Mouse (Mus musculus) spleen, adult 12 weeks (tissue): Measurements from ENCODE around the gene Vps25.
A peak's percentile ranks its signal among the peaks of the same experiment; 100 is the strongest.

Source experiments
- DNase-seq: peaks from one replicate; pipeline ENCODE4 v3.0.0; 2022; ENCODE audit warnings: low spot score

The Vps25 gene

GRCm38 (mm10) chr11:101253613-101254389 lies at the start of gene Vps25:
Gene Vps25 (plus strand): TSS chr11:101253707.
- DNase-seq: peak; percentile 77

GRCm38 (mm10) chr11:101211970-101212369 lies 41.5 kb upstream of the Vps25 start:
- DNase-seq: peak; percentile 7

GRCm38 (mm10) chr11:101216936-101217335 lies 36.6 kb upstream of the Vps25 start:
- no peak for DNase-seq

GRCm38 (mm10) chr11:101218436-101219055 lies 35.0 kb upstream of the Vps25 start:
- DNase-seq: no peak

GRCm38 (mm10) chr11:101220853-101221252 lies 32.7 kb upstream of the Vps25 start:
- no peak for DNase-seq

GRCm38 (mm10) chr11:101221306-101221986 lies 32.1 kb upstream of the Vps25 start:
- no peak for DNase-seq

GRCm38 (mm10) chr11:101224337-101224736 lies 29.2 kb upstream of the Vps25 start:
- DNase-seq: no peak

GRCm38 (mm10) chr11:101225331-101226064 lies 28.0 kb upstream of the Vps25 start:
- no peak for DNase-seq

- peak; percentile 91 for DNase-seq
Observed at GRCm38 (mm10) chr11:101226065-101226701, 27.3 kb upstream of the Vps25 start, which contains the start of gene Ezh1. Gene Ezh1 (minus strand): TSS chr11:101226463.

GRCm38 (mm10) chr11:101229361-101229900 lies 24.1 kb upstream of the Vps25 start:
- DNase-seq: no peak

GRCm38 (mm10) chr11:101230061-101230511 lies 23.4 kb upstream of the Vps25 start:
- no peak for DNase-seq

GRCm38 (mm10) chr11:101230526-101230925 lies 23.0 kb upstream of the Vps25 start:
- DNase-seq: no peak

GRCm38 (mm10) chr11:101230991-101231871 lies 22.3 kb upstream of the Vps25 start:
- no peak for DNase-seq

GRCm38 (mm10) chr11:101232010-101232839 lies 21.3 kb upstream of the Vps25 start:
- DNase-seq: no peak

- no peak for DNase-seq
Observed at GRCm38 (mm10) chr11:101233240-101233639, 20.3 kb upstream of the Vps25 start.

- no peak for DNase-seq
Observed at GRCm38 (mm10) chr11:101234124-101234523, 19.4 kb upstream of the Vps25 start.

GRCm38 (mm10) chr11:101235429-101235828 lies 18.1 kb upstream of the Vps25 start:
- DNase-seq: no peak

GRCm38 (mm10) chr11:101236782-101237181 lies 16.7 kb upstream of the Vps25 start:
- DNase-seq: no peak

GRCm38 (mm10) chr11:101238071-101238647 lies 15.3 kb upstream of the Vps25 start:
- no peak for DNase-seq
